Mouse (Mus musculus) urinary bladder, postnatal 14 days (tissue): Measurements from ENCODE around the gene Npas2.

ENCODE experiments used
- DNase-seq: peaks from one replicate; pipeline ENCODE4 v3.0.0; 2021; ENCODE audit warnings: low spot score

Npas2 gene

DNA sequence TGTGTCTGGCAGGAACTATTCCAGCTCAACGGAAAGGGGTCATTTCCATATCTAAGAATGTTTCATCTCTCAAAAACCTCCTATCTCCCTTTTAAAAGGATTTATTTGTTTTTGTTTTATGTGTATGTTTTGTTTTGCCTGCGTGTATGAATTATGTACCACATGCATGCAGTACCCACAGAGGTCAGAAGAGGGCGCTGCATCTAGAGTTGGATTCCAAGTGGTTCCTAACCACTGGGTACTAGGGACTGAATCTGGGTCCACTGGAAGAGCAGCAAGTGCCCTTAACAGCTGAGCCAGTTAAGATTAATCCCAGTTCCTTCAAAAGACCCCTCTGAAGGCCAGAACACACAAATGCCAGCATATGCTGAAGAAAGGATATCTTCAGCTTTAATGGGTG, 24.1 kb downstream of the Npas2 start:
- no peak for DNase-seq

DNA sequence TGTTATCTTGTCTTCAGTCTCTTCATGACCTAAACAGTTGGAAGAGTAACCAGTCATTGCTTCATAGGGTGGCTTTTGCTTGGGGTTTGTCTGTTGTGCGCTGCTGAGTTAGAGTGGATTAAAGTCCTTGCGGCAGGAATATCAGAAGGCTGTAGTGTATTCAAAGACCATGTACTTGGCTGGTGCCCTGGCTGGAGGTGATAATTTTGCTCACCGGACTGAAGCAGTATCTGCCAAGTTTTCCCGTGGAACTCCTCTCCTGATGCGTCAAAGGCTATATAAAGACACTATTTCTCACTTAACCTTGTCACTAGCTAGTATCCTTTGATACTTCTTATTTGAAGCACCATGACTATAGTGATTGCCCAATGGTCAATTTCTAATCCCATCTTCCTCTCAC, 34.9 kb downstream of the Npas2 start:
- DNase-seq = no peak

DNA sequence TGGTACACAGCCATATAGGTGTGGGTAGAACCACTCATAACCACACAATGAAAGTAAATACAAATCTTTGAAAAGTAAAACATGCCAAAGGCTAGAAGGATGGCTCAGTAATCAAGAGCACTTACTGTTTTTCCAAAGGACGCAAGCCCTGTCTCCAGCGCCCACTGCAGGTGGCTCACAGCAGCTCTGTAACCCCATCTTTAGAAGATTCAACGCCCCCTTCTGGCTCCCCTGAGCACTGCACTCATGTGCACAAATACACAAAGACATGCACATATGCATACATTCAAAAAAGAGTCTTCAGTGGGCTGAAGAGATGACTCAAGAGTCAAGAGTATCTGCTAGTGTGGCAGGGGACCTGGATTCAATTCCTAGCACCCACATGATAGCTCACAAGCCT, 36.5 kb downstream of the Npas2 start:
- no peak for DNase-seq

DNA sequence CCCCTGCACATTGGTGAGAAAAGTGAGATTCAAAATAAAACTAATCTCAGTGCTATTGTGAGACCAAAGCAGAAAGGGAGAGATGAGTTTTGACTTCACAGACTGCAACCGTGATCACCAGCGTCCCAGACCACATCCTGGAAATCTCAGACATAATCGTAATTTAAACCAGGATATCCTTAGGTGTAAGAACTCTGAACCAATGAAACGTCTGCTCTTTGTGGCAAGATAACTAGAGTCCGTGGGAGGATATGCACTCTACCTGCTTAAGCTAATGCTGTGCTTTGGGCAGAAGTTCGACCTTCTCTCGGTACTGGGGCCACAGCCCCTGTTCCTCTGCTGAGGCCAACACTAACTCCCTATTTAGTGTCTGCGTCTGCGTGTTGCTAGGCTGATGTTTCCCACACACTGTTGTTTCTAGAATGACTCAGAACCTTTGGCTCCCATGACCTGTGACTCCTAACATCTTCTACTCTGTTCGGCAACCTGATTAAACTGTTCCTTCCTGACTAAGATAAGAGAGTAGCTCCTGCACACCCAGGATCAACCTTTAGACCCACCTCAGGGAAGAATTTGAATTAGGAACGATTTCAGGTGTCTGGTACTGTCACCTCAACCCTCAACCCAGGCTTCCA, 41.4 kb downstream of the Npas2 start:
- DNase-seq = no peak

DNA sequence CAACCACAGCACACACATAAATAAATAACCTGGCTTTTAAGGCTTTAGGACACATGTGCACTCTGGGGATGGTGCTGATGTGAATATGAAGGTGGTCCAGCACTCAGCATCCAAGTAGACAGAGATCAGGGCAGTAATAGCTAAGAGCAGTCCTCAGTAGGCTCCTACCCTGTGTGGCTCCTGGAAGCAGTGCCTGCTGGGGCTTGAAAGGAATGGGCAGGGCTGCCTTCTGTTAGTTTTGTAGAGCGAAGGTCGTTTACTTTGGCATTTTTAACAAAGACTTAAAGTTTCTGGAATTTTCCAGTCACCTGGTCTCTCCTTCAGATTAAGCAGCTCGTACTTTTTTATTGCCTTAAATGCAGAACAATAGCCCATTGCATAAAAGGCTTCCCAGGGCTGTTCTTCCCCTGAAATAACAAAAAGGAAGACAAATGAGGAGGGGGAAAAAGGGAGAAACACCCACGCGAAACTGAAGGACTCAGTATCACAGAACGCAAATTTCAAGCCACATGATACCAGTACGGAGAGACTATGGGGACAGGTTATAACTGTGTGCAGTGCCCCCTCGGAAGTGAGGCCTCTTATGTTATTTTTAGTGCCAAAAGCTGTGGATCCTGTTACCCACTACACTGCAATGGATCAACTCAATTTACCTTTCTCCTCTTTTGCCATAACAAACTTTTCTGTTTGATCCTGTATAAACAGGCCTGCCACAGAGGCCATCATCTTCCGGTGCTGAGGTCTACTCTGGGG, 44.1 kb downstream of the Npas2 start:
- peak; percentile 33 for DNase-seq

- no peak for DNase-seq
Observed at GRCm38 (mm10) chr1:39240860-39241584, 47.5 kb downstream of the Npas2 start.

GRCm38 (mm10) chr1:39244726-39245125, 51.2 kb downstream of the Npas2 start:
- DNase-seq = no peak

GRCm38 (mm10) chr1:39251679-39252078, 58.1 kb downstream of the Npas2 start:
- no peak for DNase-seq

DNA sequence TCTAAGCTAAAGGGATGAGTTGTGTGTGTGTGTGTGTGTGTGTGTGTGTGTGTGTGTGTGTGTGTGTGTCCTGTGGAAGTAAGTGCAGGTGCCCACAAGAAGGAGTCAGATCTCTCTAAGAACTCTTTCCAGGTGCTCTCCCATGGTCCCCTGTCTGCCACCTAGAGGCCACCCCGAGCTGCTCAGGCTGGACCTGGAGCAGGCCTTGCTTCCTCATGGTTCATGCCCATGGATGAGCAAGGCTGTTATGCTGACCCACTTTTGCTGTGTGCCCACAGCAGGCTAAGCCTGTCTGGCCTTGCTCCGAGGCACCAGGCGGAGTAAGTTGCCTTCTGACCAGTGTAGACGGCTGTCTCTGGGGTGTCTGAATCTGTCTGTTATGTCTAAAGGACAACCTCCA, 60.2 kb downstream of the Npas2 start:
- DNase-seq = peak; percentile 54

- DNase-seq = no peak
Observed at GRCm38 (mm10) chr1:39256051-39256450, 62.5 kb downstream of the Npas2 start.

- DNase-seq = peak; percentile 21
Observed at GRCm38 (mm10) chr1:39256513-39257330, 63.2 kb downstream of the Npas2 start.

- no peak for DNase-seq
Observed at GRCm38 (mm10) chr1:39257331-39257594, 63.7 kb downstream of the Npas2 start.

DNA sequence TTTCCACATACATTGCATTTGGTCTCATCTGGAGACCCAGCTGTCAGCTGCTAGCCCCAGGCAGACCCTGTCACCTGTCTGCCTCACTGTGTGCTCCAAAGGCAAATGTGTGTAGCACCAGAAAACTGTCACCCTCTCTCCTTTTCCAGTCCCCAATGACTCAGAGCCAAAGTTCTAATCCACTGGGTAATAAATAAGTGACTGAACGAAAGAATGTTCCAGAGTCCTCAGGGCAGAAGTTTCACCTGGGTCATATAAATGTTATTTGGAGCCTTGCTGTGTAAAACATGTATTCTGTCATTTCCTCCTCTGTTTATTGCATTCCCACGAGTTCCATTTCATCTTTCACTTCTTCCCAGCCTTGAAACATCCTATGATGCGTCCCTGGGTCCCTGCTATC, 66.1 kb downstream of the Npas2 start:
- no peak for DNase-seq

DNA sequence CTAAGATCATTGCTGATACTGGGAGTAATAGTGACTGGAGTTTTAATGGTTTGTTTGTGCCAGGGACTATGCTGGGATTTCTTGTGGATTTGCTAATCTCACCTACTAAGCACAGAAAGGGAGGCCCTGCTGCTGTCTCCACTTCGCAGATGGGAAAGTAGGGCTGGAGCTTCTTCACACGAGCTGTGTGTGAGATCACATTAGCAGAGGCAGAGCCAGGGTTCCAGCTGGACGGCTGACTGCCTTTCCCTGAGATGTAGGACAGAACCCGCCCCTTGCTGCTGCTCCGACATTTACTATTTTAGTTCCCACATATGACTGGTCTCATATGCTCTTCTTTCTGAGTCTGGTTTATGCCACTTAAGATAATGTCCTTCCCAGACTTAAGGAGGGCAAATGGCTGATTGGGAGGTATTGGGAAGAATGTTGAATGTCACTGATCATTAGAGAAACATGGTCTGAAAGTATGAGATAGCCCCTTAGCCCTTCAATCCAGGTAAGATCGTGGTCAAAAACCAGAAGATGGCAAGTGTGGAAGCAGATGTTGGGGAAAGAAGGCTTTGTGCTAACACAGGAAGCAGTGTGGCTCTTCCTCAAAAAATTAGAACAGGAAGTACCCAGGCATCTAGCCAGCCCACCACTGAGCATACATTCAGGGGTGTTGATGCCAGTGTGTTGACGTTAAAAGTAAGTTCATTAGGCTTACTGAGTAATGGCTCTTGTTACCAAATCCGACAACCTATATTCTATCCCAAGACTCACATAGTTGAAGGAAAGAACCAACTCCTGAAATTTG, 66.8 kb downstream of the Npas2 start:
- no peak for DNase-seq

DNA sequence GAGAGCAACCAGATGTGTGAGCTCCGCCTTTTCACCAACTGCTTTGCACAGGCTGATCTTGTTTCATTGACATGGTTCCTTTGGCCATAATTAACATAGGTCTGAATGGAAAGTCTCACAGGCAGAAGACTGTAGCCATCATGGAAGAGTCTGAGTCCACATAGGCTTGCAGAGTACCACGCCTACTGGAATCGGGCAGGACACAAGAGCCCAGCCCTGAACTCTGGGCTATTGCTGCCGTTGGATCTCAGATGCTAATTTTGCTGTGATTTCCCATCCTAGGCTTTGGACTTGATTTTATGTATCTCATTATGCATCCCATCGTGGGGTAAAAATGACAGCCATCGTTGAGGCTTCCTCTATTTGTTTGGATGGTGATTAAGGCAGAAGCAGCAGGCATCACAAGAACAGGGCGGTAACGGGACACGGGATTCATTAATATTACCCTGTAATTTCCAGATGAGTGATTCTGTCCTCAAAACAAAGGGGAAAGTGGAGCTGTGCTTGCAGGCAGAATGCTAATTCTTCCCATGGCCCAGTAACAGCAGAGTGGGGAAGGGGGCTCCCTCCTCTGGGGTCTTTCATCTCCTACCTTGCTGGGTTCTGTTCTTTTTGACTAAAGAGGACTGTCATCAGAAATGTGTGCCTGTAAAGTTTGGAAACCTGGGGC, 73.4 kb downstream of the Npas2 start:
- no peak for DNase-seq

- DNase-seq = no peak
Observed at GRCm38 (mm10) chr1:39272976-39273375, 79.4 kb downstream of the Npas2 start.

DNA sequence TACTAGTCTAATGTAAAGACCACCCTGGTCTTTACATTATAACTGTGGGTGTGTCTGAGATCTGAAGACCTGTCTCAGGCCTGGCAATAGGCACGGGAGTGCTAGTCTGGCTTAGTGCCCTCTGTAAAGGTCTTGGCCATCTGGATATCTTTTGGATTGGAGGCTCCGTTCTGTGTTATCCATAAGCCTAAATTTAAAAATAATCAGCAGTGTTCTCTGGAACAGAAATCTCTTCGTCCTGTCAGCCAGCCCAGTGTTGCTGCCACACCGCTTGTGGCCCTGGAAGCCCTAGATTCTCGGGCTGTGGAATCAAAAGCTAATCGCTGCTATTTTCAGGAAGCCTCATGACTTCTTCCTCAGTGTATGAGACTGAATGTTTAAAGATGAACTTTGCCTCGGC, 86.9 kb downstream of the Npas2 start:
- no peak for DNase-seq

DNA sequence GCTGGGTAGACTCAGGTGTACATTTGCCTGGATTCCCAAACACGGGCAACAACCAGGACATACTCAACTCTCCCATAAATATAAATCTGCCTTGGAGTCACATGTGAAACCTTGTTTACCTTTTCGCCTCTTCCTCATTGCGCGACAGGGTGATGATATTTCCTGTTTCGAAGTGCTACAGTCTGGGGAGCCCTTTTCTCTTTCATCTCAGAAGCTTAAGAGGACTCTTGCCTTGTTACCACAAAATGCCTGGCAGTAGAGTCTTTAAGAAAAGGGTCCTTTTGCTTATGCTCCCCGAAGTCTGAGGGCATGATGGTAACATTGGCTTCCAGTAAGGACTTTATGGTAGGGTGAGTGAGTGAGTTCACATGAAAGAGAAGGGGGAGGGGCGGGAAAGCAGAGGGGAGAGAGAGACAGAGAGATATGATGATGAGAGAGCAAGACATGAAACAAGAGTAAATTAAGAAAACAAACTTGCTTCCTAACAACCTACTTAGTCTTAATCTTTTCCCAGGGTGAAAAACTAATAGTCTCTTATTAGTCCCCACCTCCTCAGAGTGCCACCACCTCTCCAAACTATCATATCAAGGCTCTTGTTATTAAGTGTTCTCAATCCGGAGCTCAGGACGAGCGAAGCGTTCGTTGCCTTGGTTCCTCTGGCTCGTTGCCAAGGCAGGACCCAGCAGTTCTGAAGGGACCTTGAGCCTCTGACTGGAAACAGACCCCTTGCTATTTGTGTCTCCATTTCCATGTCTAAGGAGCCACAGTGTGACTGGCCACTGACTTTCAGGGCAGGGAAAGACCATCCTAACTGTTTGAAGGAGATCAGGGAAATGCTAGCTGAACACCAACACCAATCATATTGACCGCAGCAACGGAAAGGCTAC, 87.7 kb downstream of the Npas2 start:
- DNase-seq = no peak

GRCm38 (mm10) chr1:39281888-39282287, 88.4 kb downstream of the Npas2 start:
- no peak for DNase-seq

GRCm38 (mm10) chr1:39283323-39283722, 89.8 kb downstream of the Npas2 start:
- DNase-seq = peak; percentile 10
